Mouse (Mus musculus): ENCODE results near the gene Extl1.

GRCm38 (mm10) chr4:134344620-134345019 is 39.0 kb downstream of the Extl1 start:
- peak; percentile 35 for TF ChIP-seq CTCF (IDR thresholded peaks at IDR 0.05; ENCODE audit: low read depth)
- TF ChIP-seq EP300 (optimal IDR thresholded peaks at IDR 0.05) = no peak
